Mouse (Mus musculus) brain, embryonic 14.5 days (tissue): Measurements from ENCODE around the gene Snrnp40.

Experiments used
- CTCF ChIP-seq: fragments of 200-500 bp; IDR thresholded peaks from 2 replicates; pipeline ENCODE4 v1.5.1; 2012; ENCODE audit warnings: inconsistent platforms, mild to moderate bottlenecking, moderate library complexity, borderline replicate concordance; ENCODE audit not compliant: insufficient read depth, insufficient read length; ENCODE audit errors: extremely low read depth
- POLR2A ChIP-seq: fragments of 200-500 bp; IDR thresholded peaks from 2 replicates; pipeline ENCODE4 v1.6.1; 2012; ENCODE audit warnings: mild to moderate bottlenecking, inconsistent platforms, borderline replicate concordance; ENCODE audit not compliant: poor library complexity, insufficient read depth, insufficient read length, severe bottlenecking; ENCODE audit errors: extremely low read depth

DNA sequence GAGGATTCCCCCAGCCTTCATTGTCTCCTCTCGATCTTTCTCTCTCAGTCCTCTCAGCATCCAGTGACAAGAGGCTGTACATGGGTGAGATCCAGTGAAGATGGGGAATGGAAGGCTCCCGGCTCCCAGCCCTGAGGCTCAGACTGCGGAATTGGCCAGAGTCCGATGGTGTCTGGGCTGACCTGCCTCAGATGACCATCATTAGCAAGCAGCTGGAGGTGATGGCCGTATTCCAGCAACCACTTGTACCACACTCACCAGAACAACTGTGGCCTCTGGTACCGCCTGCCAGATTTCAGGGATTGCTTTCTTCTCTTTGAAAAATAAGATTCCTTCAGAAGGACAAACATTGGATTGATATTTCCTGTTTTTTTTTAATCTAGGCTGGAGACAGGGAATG is 29.6 kb downstream of the Snrnp40 start:
- no peak for TF ChIP-seq CTCF
- no peak for TF ChIP-seq POLR2A
